Mouse (Mus musculus) liver, embryonic 14.5 days (tissue): Measurements from ENCODE around the gene Ldb1. TPM values are rescaled to one million over a fixed set of nuclear protein-coding genes. Genes with fewer than 3 reads are reported as not detected.

Source experiments
- ATAC-seq: fragments of 200-750 bp; cut with Nextera tagmentation; 2 replicates; pipeline ENCODE4 v1.8.0; 2017; ENCODE audit warnings: moderate number of reproducible peaks, mild to moderate bottlenecking, moderate library complexity; ENCODE audit not compliant: insufficient read depth
- DNase-seq, 3 experiments: peaks; one replicate each; pipeline ENCODE4 v3.0.0-alpha.2; 2012 to 2013; ENCODE audit warnings: low read depth in 3 of 3, low spot score in 3 of 3
- H3K27ac ChIP-seq: fragments of 300-500 bp; sonication (generic); 2 replicates; pipeline ENCODE4 v1.5.1; 2014; ENCODE audit warnings: moderate library complexity, mild to moderate bottlenecking, control low read depth, inconsistent platforms
- H3K27me3 ChIP-seq: fragments of 300-500 bp; sonication (generic); 2 replicates; pipeline ENCODE4 v1.6.1; 2014; ENCODE audit warnings: mild to moderate bottlenecking, low read length, moderate library complexity; ENCODE audit not compliant: control insufficient read depth, insufficient read depth
- H3K36me3 ChIP-seq: fragments of 300-500 bp; sonication (generic); replicated peaks from 2 replicates; pipeline ENCODE4 v1.6.1; 2014; ENCODE audit warnings: low read depth; ENCODE audit not compliant: control insufficient read depth, insufficient read depth
- H3K4me1 ChIP-seq, 2 experiments: fragments of 200-500 bp in 1 of 2; fragments of 300-500 bp in 1 of 2; sonication (generic) in 1 of 2; replicated peaks; 2 replicates each; pipeline ENCODE4 v1.6.1; 2012 to 2014; ENCODE audit warnings: antibody characterized with exemption in 1 of 2, inconsistent platforms in 1 of 2, low read length in 1 of 2; ENCODE audit not compliant: control insufficient read depth in 2 of 2, insufficient read depth in 2 of 2
- H3K4me2 ChIP-seq: fragments of 300-500 bp; sonication (generic); 2 replicates; pipeline ENCODE4 v1.6.1; 2014; ENCODE audit warnings: low read depth, mild to moderate bottlenecking, control low read depth, moderate library complexity
- H3K4me3 ChIP-seq, 2 experiments: fragments of 200-500 bp in 1 of 2; fragments of 300-500 bp in 1 of 2; sonication (generic) in 1 of 2; 2 replicates each; pipeline ENCODE4 v1.5.1; 2012 to 2014; ENCODE audit warnings: low read depth in 2 of 2, low read length in 2 of 2, mild to moderate bottlenecking in 2 of 2, control low read depth in 1 of 2, inconsistent platforms in 1 of 2, moderate library complexity in 1 of 2; ENCODE audit not compliant: insufficient read depth in 1 of 2
- H3K9ac ChIP-seq: fragments of 300-500 bp; sonication (generic); replicated peaks from 2 replicates; pipeline ENCODE4 v1.6.1; 2014; ENCODE audit warnings: mild to moderate bottlenecking, control low read depth, moderate library complexity
- H3K9me3 ChIP-seq: fragments of 300-500 bp; sonication (generic); 2 replicates; pipeline ENCODE4 v1.6.1; 2016; ENCODE audit warnings: low read length, mixed read lengths; ENCODE audit not compliant: control insufficient read depth
- CTCF ChIP-seq: IDR thresholded peaks from 2 replicates; pipeline ENCODE4 v1.5.1; 2016; ENCODE audit warnings: antibody characterized with exemption, low read depth, control low read depth
- EP300 ChIP-seq: IDR thresholded peaks from 2 replicates; pipeline ENCODE4 v1.6.1; 2016; ENCODE audit warnings: antibody characterized with exemption, low read depth
- WGBS: fragments of 180-500 bp; shearing (Covaris S2); extraction: QIAGEN DNeasy Blood & Tissue Kit; methylation state at CpG from one replicate; pipeline ENCODE4 v1.1.7; 2014; ENCODE audit not compliant: insufficient replicate concordance; 5-methylcytosine and 5-hydroxymethylcytosine counted together
- polyA plus RNA-seq, 2 experiments: library from polyadenylated mRNA; depleted of rRNA in 1 of 2; stranded (reverse) in 1 of 2; unstranded in 1 of 2; fragments of >200 nt; fragmentation: Nextera tagmentation in 1 of 2; extraction: Ambion mirVana in 1 of 2; gene quantifications; 2 replicates each; pipeline versions ENCODE4 v1.2.1 to v1.2.3; 2012 to 2014

Gene Ldb1
- polyA plus RNA-seq, 2 experiments: 22.8 to 129 TPM

- Histone ChIP-seq H3K9ac (peak overlapping the region; percentile 38), H3K36me3 (no peaks in the 10 kb centered on the region; the same call in 1 of the 2 replicates), H3K27me3 (peaks cover 7% of the 10 kb centered on the region; the same call in 1 of the 2 replicates), H3K4me2 (peak overlapping the region; percentile 95), H3K4me3 (peak overlapping the region; percentile 6 to 19; a peak in 3 of 4 replicates), H3K27ac (peak overlapping the region; percentile 0), H3K4me1 (peaks cover 46 to 59% of the 10 kb centered on the region in 2 experiments), H3K9me3 (no peaks in the 10 kb centered on the region)
- 0% methylated on average over 12 of the region's 14 CpGs for WGBS
- TF ChIP-seq EP300 (no peak), CTCF (no peak)
- ATAC-seq: no peak
- no peak for DNase-seq
Observed at GRCm38 (mm10) chr19:46041933-46042475, 3.0 kb downstream of the Ldb1 start.

- DNase-seq: no peak
- Histone ChIP-seq H3K36me3 (peaks cover 3% of the 10 kb centered on the region), H3K4me2 (peak overlapping the region; percentile 95), H3K27me3 (peaks cover 7% of the 10 kb centered on the region; the same call in 1 of the 2 replicates), H3K27ac (peak overlapping the region; percentile 60), H3K9ac (peak overlapping the region; percentile 98; the same call in 1 of the 2 replicates), H3K9me3 (no peaks in the 10 kb centered on the region), H3K4me1 (peaks cover 51 to 62% of the 10 kb centered on the region in 2 experiments), H3K4me3 (peak overlapping the region; percentile 0 to 19; a peak in 3 of 4 replicates)
- TF ChIP-seq CTCF: no peak
- TF ChIP-seq EP300: no peak
- no peak for ATAC-seq
- WGBS: 46% methylated on average over 7 of the region's 7 CpGs
Observed at GRCm38 (mm10) chr19:46041299-46041932, 3.6 kb downstream of the Ldb1 start.

GRCm38 (mm10) chr19:46040149-46040902 lies 4.7 kb downstream of the Ldb1 start:
- Histone ChIP-seq H3K9me3 (no peaks in the 10 kb centered on the region), H3K9ac (peak overlapping the region; percentile 98), H3K4me3 (peak overlapping the region; percentile 64 to 71), H3K36me3 (peaks cover 14% of the 10 kb centered on the region), H3K27ac (peak overlapping the region; percentile 86), H3K4me2 (peak overlapping the region; percentile 95), H3K27me3 (no peaks in the 10 kb centered on the region), H3K4me1 (peaks cover 52 to 58% of the 10 kb centered on the region in 2 experiments)
- no peak for DNase-seq
- no peak for ATAC-seq
- WGBS: 31% methylated on average over 14 of the region's 14 CpGs
- no peak for TF ChIP-seq CTCF
- TF ChIP-seq EP300: no peak

- Histone ChIP-seq H3K27ac (peak overlapping the region; percentile 86), H3K27me3 (no peaks in the 10 kb centered on the region), H3K9me3 (no peaks in the 10 kb centered on the region), H3K4me2 (peak overlapping the region; percentile 95), H3K4me1 (peaks cover 52 to 58% of the 10 kb centered on the region in 2 experiments), H3K9ac (peak overlapping the region; percentile 98), H3K4me3 (peak overlapping the region; percentile 71 to 100), H3K36me3 (peaks cover 23% of the 10 kb centered on the region)
- DNase-seq (peak; percentile 82 to 88 (median 82)), ATAC-seq (peak; percentile 76)
- no peak for TF ChIP-seq EP300
- 3% methylated on average over 22 of the region's 30 CpGs for WGBS
Observed at GRCm38 (mm10) chr19:46039478-46039877, 5.5 kb downstream of the Ldb1 start.

GRCm38 (mm10) chr19:46038851-46039260 lies 6.2 kb downstream of the Ldb1 start:
- Histone ChIP-seq H3K27ac (peak overlapping the region; percentile 86), H3K9me3 (no peaks in the 10 kb centered on the region), H3K9ac (peak overlapping the region; percentile 98), H3K4me1 (peaks cover 52 to 54% of the 10 kb centered on the region in 2 experiments), H3K4me2 (peak overlapping the region; percentile 95), H3K4me3 (peak overlapping the region; percentile 71 to 100), H3K36me3 (peaks cover 29% of the 10 kb centered on the region), H3K27me3 (no peaks in the 10 kb centered on the region)
- WGBS: 1% methylated on average over 17 of the region's 17 CpGs
- no peak for DNase-seq
- TF ChIP-seq CTCF (no peak), EP300 (no peak)
- ATAC-seq: peak; percentile 24; the same call in 1 of the 2 replicates
